Mouse (Mus musculus): ENCODE measurements around the gene Cope.

- TF ChIP-seq CTCF (IDR thresholded peaks at IDR 0.05; ENCODE audit: low read depth) (no peak), EP300 (IDR thresholded peaks at IDR 0.05; ENCODE audit: low read depth) (no peak)
Observed at GRCm38 (mm10) chr8:70329835-70330740, 27.8 kb downstream of the Cope start.
